Mouse (Mus musculus): ENCODE measurements around the gene Dnah1.

Gene Dnah1

DNA sequence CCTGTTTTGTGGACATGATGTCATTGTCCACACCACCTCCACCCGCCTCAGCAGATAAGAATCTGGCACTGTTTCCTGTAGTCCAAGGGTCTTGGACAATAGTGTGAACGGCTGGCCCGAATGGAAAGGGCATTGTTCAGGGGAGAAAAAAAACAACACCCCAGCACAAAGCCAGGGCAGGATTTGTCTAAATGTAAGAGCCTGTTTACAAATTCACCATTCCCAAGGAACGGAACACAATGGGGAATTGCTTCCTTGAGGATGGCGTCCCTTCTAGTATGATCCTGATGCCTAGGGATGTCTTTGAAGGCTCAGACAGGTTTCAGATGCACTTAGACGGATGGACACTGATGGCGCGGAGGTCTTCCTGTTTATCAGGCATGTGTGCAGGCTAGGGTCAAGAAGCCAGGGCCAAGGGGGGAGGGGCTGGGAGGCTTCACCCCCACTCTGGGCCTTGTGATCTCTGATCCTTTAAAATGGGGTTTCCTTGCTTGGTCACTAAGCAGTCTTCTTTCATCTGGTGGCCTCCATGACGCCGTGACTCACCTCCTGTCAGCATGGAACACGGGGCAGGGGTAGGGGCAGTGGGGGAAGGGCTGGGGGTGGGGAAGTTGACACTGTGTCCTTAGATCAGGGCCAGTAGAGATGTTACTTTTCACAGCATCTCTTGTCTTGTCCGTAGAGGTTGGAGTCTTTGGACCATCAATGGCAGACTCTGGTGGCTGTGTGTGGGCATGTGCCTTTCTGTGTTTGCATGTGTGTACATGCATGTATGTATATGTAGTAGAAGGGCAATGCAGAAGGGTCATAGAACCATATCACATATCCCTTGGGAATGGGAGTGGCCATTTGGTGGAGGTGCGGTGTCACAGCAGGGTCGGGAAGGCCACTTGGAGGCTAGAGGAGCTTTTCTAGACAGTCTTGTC is 90.4 kb downstream of the Dnah1 start:
- peak; percentile 82 for DNase-seq

DNA sequence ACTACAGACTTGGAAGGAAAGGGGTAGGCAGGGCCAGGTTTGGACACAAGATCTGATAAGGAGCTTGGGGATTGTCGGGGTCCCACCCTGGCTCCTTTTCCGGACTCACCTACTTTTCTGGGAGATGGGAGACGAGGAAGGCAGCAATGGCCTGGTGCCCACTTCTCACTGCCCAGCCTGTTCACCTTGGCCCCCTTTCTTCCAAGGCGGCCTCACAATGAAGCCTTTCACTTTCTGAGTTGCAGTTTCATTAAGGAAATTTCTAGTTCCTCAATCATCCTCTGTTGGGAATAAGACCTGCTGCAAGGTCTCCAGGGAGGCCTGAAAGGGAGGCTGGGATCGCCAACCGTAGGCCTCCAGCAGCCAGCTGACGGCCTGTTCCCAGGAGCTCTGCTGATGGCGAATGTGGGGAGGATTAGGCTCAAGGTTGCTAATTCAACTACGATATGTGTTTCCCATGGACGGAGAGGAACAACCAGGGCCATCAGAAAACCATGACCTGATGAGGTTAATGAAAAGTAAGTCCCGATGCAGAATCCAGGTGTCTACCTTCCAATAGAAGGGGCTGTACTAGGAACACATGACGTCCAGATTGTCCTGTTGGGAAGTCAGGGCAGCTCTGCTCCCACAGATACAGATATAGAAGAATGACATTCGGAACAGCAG is 91.2 kb downstream of the Dnah1 start:
- peak; percentile 44 for DNase-seq

- DNase-seq: no peak
These were observed 93.3 kb downstream of the Dnah1 start for GRCm38 (mm10) chr14:31230442-31230841.

DNA sequence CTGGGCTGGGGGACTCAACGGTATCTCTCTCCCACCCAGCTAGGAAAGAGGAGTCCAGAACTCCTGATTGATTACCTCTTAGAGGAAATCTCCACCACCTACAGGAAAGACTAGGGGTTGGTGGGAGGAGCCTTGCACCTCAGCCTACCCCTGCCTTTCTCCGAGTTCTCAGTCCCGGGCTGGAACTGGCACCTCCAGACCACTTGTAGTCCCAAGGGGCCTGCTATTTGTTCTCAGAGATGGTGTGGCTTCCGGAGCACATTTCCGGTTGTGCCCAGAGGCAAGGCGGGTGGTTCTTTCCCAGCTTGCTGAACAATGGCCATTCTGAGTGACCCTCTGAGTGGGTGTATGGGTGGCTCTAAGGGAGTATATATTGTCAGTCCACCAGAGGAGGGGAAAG is 95.5 kb downstream of the Dnah1 start:
- peak; percentile 80 for DNase-seq

DNA sequence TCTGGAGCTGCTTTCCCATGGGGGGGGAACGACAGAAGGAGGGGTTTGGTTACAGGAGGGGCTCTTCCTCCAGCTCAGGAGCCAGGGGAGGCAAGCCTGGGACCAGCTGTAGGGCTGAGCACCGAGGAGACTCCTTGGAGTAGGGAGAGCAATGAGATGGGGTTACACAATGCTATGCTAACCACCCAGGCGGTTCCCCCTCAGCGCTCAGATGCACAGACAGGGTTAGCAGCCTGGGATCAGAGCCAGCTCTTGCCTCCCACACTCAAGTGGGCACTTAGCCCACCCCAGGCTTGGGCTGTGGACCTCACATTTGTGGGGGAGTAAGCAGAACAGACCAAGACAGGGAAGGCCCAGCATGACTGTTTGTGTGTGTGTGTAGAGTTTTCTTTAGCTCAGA is 96.7 kb downstream of the Dnah1 start:
- DNase-seq: peak; percentile 82

DNA sequence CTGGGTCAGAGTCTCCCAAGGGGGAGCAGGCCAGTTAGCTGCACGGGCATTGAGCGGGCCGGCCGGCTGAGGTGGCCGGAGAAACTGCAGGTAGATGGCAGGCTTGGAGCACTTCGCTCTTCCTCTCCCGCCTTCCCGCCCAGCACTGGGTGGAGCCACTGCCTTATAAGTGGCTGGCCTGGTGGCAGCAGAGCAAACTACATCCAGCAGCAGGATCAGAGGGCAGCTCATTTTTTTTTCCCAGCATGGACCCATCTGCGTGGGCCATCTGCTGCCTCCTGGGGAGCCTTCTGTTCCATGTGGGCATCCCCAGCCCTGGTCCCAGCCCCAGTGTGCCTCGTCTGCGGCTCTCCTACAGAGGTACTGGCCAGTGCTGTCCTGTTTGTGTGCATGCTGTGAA is 106.0 kb downstream of the Dnah1 start, which contains the start of gene Sema3g:
Gene Sema3g (plus strand): TSS at position 195 of the 400 bp plus-strand sequence.
- peak; percentile 93 for DNase-seq

DNA sequence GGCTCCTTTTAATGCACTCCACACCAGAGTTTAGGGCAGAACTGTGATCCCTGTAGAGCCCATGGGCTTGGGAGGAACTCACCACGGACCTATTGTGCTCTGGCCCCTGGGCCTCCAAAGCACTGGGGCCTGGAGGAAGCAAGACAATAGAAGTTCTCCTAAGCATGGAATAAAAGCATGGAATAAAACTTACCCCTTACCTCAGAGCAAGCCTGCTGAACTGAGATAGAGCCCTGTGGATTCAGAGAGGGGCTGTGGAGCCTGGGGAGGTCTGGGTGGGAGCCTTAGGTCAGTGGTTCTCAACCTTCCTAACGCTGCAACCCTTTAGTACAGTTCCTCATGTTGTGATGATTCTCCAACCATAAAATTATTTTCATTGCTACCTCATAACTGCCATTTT is 106.8 kb downstream of the Dnah1 start, which contains the start of gene Nisch:
Gene Nisch (minus strand): TSS at position 101 of the 400 bp plus-strand sequence.
- DNase-seq: no peak

GRCm38 (mm10) chr14:31215157-31216002 is 108.3 kb downstream of the Dnah1 start:
- peak; percentile 85 for DNase-seq

GRCm38 (mm10) chr14:31214684-31215083 is 109.0 kb downstream of the Dnah1 start:
- no peak for DNase-seq

- no peak for DNase-seq
These were observed 109.8 kb downstream of the Dnah1 start for GRCm38 (mm10) chr14:31213868-31214267.

DNA sequence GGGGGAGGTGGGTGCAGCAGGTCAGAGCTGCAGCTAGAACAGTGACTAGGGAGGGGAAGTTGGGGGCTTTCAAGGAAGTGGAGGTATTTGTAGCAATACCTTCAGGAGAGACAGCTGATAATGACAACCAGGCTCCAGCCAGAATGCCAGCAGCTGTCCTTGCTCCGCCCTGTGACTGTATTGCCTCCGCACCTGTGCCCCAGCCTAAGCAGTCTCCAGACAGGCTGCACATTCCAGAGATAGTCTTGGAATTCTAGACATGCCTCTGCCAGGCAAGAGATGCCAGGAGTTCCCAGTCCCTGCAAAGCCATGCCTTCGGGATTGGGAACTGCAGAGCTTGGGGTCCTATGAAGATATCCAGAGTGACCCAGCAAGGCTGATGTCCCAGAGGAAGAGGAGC is 111.2 kb downstream of the Dnah1 start:
- DNase-seq: no peak

DNA sequence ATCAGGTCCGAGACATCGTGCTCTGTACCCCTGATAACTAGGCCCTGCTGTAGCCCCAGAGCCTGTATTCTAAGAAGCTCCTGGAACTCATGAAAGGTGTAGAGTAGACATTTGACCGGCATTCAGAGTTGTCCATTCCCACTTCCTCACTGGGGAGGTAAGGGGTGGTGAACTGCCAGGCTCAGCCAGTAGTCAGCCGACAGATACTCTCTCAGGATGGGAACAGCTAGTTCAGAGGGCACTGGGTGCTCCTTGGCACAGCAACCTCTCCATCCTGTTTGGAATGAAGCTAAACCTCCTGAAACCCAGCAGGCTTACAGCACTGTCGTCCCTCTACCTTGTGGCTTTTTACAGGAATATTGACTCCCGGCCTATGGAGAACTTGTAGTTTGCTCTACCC is 111.8 kb downstream of the Dnah1 start:
- DNase-seq: no peak
